Mouse (Mus musculus): ENCODE measurements around the gene Ell3. TPM values are rescaled to one million over a fixed set of nuclear protein-coding genes. Genes with fewer than 3 reads are reported as not detected.

The Ell3 gene
- polyA plus RNA-seq, 1 experiment from 2014 or later = 1.9 TPM

- H3K4me2 ChIP-seq (replicated peaks) = no peak overlapping the region
- ATAC-seq (replicated peaks) = no peak
Measured at GRCm38 (mm10) chr2:121445117-121445516, 1.0 kb upstream of the Ell3 start.

GRCm38 (mm10) chr2:121443068-121443349, 1.1 kb downstream of the Ell3 start:
- 11% methylated on average over 8 of the region's 8 CpGs for WGBS
- H3K9ac ChIP-seq (replicated peaks) = peak overlapping the region; percentile 28; the same call in 1 of the 2 replicates
- peak overlapping the region; percentile 30 for H3K4me3 ChIP-seq

More at GRCm38 (mm10) chr2:121445117-121445516, 1.0 kb upstream of the Ell3 start:
- Histone ChIP-seq H3K9ac (replicated peaks) (no peak overlapping the region), H3K27me3 (peaks cover 11% of the 10 kb centered on the region; the same call in 1 of the 2 replicates), H3K36me3 (0 out of 2 replicates have a peak, but pooled peaks cover under 1% of the 10 kb centered on the region), H3K4me1 (peaks cover 24% of the 10 kb centered on the region), H3K27ac (replicated peaks) (no peak overlapping the region), H3K4me3 (no peak overlapping the region), H3K9me3 (no peaks in the 10 kb centered on the region)
- 83% methylated on average over 3 of the region's 3 CpGs for WGBS

GRCm38 (mm10) chr2:121442259-121443067, 1.6 kb downstream of the Ell3 start:
- WGBS = 3% methylated on average over 30 of the region's 30 CpGs
- peak; percentile 53; the same call in 1 of the 2 replicates for ATAC-seq (replicated peaks)
- peak overlapping the region; percentile 28; the same call in 1 of the 2 replicates for H3K9ac ChIP-seq (replicated peaks)

More at GRCm38 (mm10) chr2:121443068-121443349, 1.1 kb downstream of the Ell3 start:
- Histone ChIP-seq H3K4me2 (replicated peaks) (peak overlapping the region; percentile 50), H3K36me3 (peaks cover 22% of the 10 kb centered on the region), H3K9me3 (no peaks in the 10 kb centered on the region), H3K27me3 (peaks cover 11% of the 10 kb centered on the region; the same call in 1 of the 2 replicates), H3K27ac (replicated peaks) (no peak overlapping the region), H3K4me1 (peaks cover 15% of the 10 kb centered on the region)
- no peak for ATAC-seq (replicated peaks)

DNA sequence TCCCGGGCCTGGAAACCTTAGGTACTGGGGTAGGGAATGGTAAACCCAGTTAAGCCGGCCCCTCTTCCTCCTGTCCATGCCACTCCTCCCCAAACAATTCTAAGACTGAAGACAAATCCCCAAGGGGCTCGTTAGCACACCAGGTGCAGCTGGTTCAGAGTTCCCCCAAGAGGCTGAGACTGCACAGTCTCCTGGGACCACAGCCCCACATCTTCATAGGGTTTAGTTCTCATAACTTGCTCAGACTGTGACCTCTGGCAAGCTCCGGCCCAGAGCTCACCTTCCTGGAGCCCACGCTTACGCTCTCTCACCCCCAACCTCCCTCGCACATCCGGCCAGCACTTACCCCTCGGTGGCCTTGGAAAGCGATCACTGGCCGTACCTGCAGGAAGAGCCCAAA, 2.3 kb downstream of the Ell3 start:
- Histone ChIP-seq H3K27me3 (peaks cover 11% of the 10 kb centered on the region; the same call in 1 of the 2 replicates), H3K36me3 (peaks cover 34% of the 10 kb centered on the region), H3K9me3 (no peaks in the 10 kb centered on the region), H3K27ac (replicated peaks) (no peak overlapping the region), H3K9ac (replicated peaks) (no peak overlapping the region), H3K4me1 (peaks cover 15% of the 10 kb centered on the region), H3K4me3 (peak overlapping the region; percentile 30; the same call in 1 of the 2 replicates), H3K4me2 (replicated peaks) (peak overlapping the region; percentile 50)
- no peak for ATAC-seq (replicated peaks)
- WGBS = 6% methylated on average over 11 of the region's 11 CpGs

More at GRCm38 (mm10) chr2:121442259-121443067, 1.6 kb downstream of the Ell3 start:
- H3K27me3 ChIP-seq = peaks cover 11% of the 10 kb centered on the region; the same call in 1 of the 2 replicates
- peak overlapping the region; percentile 30 for H3K4me3 ChIP-seq
- H3K9me3 ChIP-seq = no peaks in the 10 kb centered on the region
- H3K4me2 ChIP-seq (replicated peaks) = peak overlapping the region; percentile 50
- H3K4me1 ChIP-seq = peaks cover 15% of the 10 kb centered on the region
- peaks cover 27% of the 10 kb centered on the region for H3K36me3 ChIP-seq
- no peak overlapping the region for H3K27ac ChIP-seq (replicated peaks)

DNA sequence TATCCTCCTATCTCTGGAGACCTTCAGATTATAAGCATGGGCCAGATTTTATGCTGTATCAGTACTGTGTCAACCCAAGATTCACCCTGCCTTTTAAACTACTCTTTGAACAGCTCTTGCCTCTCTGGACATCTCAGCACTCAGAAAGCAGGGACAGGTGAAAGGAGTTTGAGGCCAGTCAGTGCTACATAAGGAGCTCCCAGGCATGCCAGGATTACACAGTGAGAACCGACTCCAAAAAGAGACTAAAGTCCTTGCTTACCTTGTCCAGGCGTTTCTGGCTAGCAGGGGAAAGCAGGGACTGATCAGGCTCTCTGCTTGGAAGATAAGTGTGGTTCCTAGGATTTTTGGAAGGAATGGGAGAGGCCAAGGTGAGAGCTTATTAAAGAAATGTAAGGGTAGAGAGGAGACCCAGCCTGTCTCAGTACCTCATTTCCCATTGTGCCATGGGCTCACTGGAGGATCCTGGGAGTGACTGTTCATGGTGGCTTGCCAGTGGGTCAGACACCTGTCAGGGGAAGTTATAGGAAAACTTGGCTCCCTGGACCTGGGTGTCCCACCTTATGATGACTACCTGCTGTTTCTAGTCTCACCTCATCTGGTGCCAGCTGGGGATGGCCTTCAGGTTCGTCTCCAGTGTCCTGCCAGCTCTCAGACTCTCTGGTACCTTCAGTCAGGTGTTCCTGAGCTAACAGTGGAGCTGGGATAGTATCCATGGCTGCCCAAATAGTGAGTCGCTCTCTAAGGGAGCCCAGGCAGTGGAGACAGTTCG, 3.1 kb downstream of the Ell3 start:
- H3K36me3 ChIP-seq = peaks cover 39% of the 10 kb centered on the region
- no peak overlapping the region for H3K4me3 ChIP-seq
- H3K27ac ChIP-seq (replicated peaks) = no peak overlapping the region
- no peak overlapping the region for H3K4me2 ChIP-seq (replicated peaks)
- peaks cover 15% of the 10 kb centered on the region for H3K4me1 ChIP-seq
- peaks cover 11% of the 10 kb centered on the region; the same call in 1 of the 2 replicates for H3K27me3 ChIP-seq
- no peak for ATAC-seq (replicated peaks)
- no peak overlapping the region for H3K9ac ChIP-seq (replicated peaks)
- H3K9me3 ChIP-seq = no peaks in the 10 kb centered on the region
- WGBS = 60% methylated on average over 5 of the region's 5 CpGs

DNA sequence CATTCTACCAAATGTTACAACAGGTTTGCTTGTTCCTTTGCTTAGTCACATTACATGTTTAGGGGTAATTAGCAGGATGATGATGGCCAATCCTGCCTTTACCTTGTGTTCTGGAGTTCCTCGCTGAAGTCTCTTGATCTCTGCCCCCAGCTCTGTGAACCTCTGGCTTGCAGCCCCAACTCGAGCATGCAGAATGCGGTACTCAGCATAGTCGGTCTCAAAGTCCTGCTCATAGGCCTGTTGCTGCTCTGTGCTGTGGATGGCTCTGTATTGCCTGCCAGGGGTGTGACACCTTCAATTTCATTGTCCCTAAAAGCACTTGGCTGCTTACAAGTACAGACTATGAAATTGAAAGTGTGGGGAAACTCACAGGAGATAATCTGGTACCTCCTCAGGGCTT, 4.3 kb downstream of the Ell3 start:
- peaks cover 51% of the 10 kb centered on the region for H3K36me3 ChIP-seq
- no peak overlapping the region for H3K4me3 ChIP-seq
- peaks cover 15% of the 10 kb centered on the region for H3K4me1 ChIP-seq
- H3K27ac ChIP-seq (replicated peaks) = no peak overlapping the region
- ATAC-seq (replicated peaks) = no peak
- H3K27me3 ChIP-seq = peaks cover 11% of the 10 kb centered on the region; the same call in 1 of the 2 replicates
- 76% methylated on average over 4 of the region's 4 CpGs for WGBS
- H3K9ac ChIP-seq (replicated peaks) = no peak overlapping the region
- H3K9me3 ChIP-seq = no peaks in the 10 kb centered on the region
- H3K4me2 ChIP-seq (replicated peaks) = no peak overlapping the region

DNA sequence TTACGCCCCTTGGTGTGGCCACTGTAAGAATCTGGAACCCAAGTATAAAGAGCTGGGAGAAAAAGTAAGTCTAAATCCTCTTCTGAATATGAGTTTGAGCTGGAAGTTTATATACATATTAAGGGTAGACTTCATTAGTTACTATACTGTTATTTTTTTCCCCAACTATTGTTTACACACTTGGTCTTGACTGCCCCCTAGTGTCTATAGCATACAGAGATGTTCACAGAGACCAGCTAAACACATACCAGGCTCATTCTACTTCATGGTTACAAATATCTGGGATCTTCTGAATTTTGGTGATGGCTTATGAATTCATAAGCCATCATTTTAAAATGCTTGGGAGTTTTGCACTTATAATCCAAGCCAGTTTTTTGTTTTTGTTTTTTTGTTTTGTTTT, 9.2 kb downstream of the Ell3 start:
- Histone ChIP-seq H3K4me2 (replicated peaks) (no peak overlapping the region), H3K27ac (replicated peaks) (no peak overlapping the region), H3K36me3 (peaks cover 95% of the 10 kb centered on the region), H3K4me1 (no peaks in the 10 kb centered on the region), H3K27me3 (no peaks in the 10 kb centered on the region), H3K9ac (replicated peaks) (no peak overlapping the region), H3K4me3 (no peak overlapping the region), H3K9me3 (no peaks in the 10 kb centered on the region)
- WGBS = 97% methylated on average over 1 of the region's 1 CpGs
- ATAC-seq (replicated peaks) = no peak

DNA sequence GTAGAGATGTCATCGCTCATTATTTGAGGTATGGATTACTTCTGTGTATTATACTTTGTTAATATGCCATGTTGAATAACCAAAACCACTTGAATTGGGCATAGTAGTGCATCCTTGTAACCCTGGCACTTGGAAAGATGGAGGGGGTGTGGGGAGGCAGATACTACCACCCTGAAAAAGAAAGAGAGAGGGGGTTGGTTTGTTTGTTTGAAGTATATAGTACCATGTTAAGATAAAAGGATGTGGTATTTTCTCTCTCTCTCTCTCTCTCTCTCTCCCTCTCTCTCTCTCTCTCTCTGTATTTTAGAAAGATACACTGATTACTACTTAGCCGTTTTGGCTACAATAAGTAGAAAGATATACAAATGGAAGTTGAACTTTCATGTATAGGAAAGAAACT, 18.2 kb downstream of the Ell3 start:
- H3K4me1 ChIP-seq = no peaks in the 10 kb centered on the region
- H3K4me3 ChIP-seq = no peak overlapping the region
- H3K9me3 ChIP-seq = no peaks in the 10 kb centered on the region
- H3K4me2 ChIP-seq (replicated peaks) = no peak overlapping the region
- peaks cover 89% of the 10 kb centered on the region for H3K36me3 ChIP-seq
- H3K9ac ChIP-seq (replicated peaks) = no peak overlapping the region
- no peaks in the 10 kb centered on the region for H3K27me3 ChIP-seq
- no peak for ATAC-seq (replicated peaks)
- no peak overlapping the region for H3K27ac ChIP-seq (replicated peaks)
- WGBS = 93% methylated on average over 2 of the region's 2 CpGs

- Histone ChIP-seq H3K4me2 (replicated peaks) (no peak overlapping the region), H3K27me3 (no peaks in the 10 kb centered on the region), H3K9me3 (no peaks in the 10 kb centered on the region), H3K4me1 (no peaks in the 10 kb centered on the region), H3K27ac (replicated peaks) (no peak overlapping the region), H3K4me3 (no peak overlapping the region), H3K36me3 (peaks cover 74% of the 10 kb centered on the region), H3K9ac (replicated peaks) (no peak overlapping the region)
- no peak for ATAC-seq (replicated peaks)
- 96% methylated on average over 2 of the region's 2 CpGs for WGBS
Measured at GRCm38 (mm10) chr2:121423166-121423565, 20.9 kb downstream of the Ell3 start.

GRCm38 (mm10) chr2:121418476-121418875, 25.6 kb downstream of the Ell3 start:
- H3K9me3 ChIP-seq = no peaks in the 10 kb centered on the region
- H3K4me1 ChIP-seq = peaks cover 23% of the 10 kb centered on the region
- WGBS = 93% methylated on average over 3 of the region's 3 CpGs
- ATAC-seq (replicated peaks) = no peak
- no peak overlapping the region for H3K4me2 ChIP-seq (replicated peaks)
- no peak overlapping the region for H3K4me3 ChIP-seq
- H3K9ac ChIP-seq (replicated peaks) = no peak overlapping the region
- H3K27ac ChIP-seq (replicated peaks) = no peak overlapping the region
- no peaks in the 10 kb centered on the region for H3K27me3 ChIP-seq
- peaks cover 36% of the 10 kb centered on the region for H3K36me3 ChIP-seq

DNA sequence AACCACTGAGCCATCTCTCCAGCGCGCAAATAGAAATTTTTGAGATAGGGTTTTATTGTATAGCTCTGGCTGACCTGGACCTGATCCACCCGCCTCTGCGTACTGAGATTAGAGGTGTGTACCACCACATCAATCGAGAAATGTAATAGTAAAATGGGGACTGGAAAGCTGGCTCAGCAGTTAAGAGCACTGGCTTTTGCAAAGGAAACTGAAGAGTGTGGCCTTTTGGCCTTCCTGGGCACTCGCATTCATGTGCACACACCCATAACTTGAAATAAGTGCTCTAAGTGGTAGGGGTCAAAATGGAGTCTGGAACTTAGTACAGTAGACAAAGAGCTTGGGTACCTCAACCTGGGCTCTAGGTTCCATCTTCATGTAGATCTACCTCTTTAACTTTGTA, 27.7 kb downstream of the Ell3 start:
- H3K9me3 ChIP-seq = no peaks in the 10 kb centered on the region
- no peak overlapping the region for H3K27ac ChIP-seq (replicated peaks)
- H3K36me3 ChIP-seq = peaks cover 18% of the 10 kb centered on the region
- 95% methylated on average over 6 of the region's 6 CpGs for WGBS
- H3K4me3 ChIP-seq = no peak overlapping the region
- H3K4me1 ChIP-seq = peaks cover 31% of the 10 kb centered on the region
- no peak overlapping the region for H3K9ac ChIP-seq (replicated peaks)
- 0 out of 2 replicates have a peak overlapping the region, but pooled peaks have one; percentile 1 for H3K4me2 ChIP-seq (replicated peaks)
- no peaks in the 10 kb centered on the region for H3K27me3 ChIP-seq
- no peak for ATAC-seq (replicated peaks)

GRCm38 (mm10) chr2:121415591-121415990, 28.5 kb downstream of the Ell3 start:
- Histone ChIP-seq H3K4me1 (peaks cover 31% of the 10 kb centered on the region), H3K4me2 (replicated peaks) (peak overlapping the region; percentile 70), H3K4me3 (peak overlapping the region; percentile 91; the same call in 1 of the 2 replicates), H3K9me3 (no peaks in the 10 kb centered on the region), H3K9ac (replicated peaks) (peak overlapping the region; percentile 97; the same call in 1 of the 2 replicates), H3K27ac (replicated peaks) (no peak overlapping the region), H3K36me3 (peaks cover 16% of the 10 kb centered on the region), H3K27me3 (no peaks in the 10 kb centered on the region)
- 87% methylated on average over 3 of the region's 3 CpGs for WGBS
- ATAC-seq (replicated peaks) = no peak

All from forebrain, embryonic 15.5 days (tissue).